Mouse (Mus musculus): ENCODE measurements at regions not wholly inside any gene's neighbourhood (a gene's known extent, or its start where the extent isn't known, plus 50 kb on each side); places are given as distances from the start of the nearest gene placed in this dataset.

- TF ChIP-seq CTCF (IDR thresholded peaks at IDR 0.05; ENCODE audit: extremely low read depth, insufficient read depth, insufficient read length, insufficient replicate concordance) (no peak), POLR2A (IDR thresholded peaks at IDR 0.05; ENCODE audit: low read depth, low read length) (no peak)
Observed at GRCm38 (mm10) chr17:80799061-80799460, 70.8 kb upstream of the Map4k3 start.
